Mouse (Mus musculus) C2C12 (cell line): ENCODE results near the gene Cited2. TPM values are rescaled to one million over a fixed set of nuclear protein-coding genes. Genes with fewer than 3 reads are reported as not detected.
A peak's percentile ranks its signal among the peaks of the same experiment; 100 is the strongest.

Source experiments
- H3K27me3 ChIP-seq: one replicate; pipeline ENCODE4 v1.6.1; 2011; ENCODE audit not compliant: control insufficient read depth, insufficient read depth, insufficient read length
- H3K36me3 ChIP-seq: one replicate; pipeline ENCODE4 v1.6.1; 2011; ENCODE audit not compliant: control insufficient read depth, insufficient read depth
- H3K4me3 ChIP-seq: one replicate; pipeline ENCODE4 v1.5.1; 2011; ENCODE audit warnings: mild to moderate bottlenecking, control low read depth; ENCODE audit not compliant: poor library complexity, insufficient read depth, severe bottlenecking
- H3K79me2 ChIP-seq: one replicate; pipeline ENCODE4 v1.6.1; 2011; ENCODE audit not compliant: control insufficient read depth, insufficient read depth
- H3K79me3 ChIP-seq: one replicate; pipeline ENCODE4 v1.6.1; 2011; ENCODE audit warnings: low read depth, control low read depth
- H3ac ChIP-seq: one replicate; pipeline ENCODE3; 2011; ENCODE audit warnings: low read depth; ENCODE audit not compliant: control insufficient read depth, insufficient read length
- CEBPB ChIP-seq: IDR thresholded peaks from one replicate; pipeline ENCODE4 v1.6.1; 2011; ENCODE audit warnings: low read depth, mild to moderate bottlenecking, control low read depth, moderate library complexity
- CTCF ChIP-seq: IDR thresholded peaks from one replicate; pipeline ENCODE4 v1.5.1; 2011; ENCODE audit not compliant: control insufficient read depth, insufficient read depth, insufficient read length
- FOSL1 ChIP-seq: IDR thresholded peaks from one replicate; pipeline ENCODE4 v1.8.0; 2011; ENCODE audit warnings: mild to moderate bottlenecking, low read length; ENCODE audit not compliant: poor library complexity, insufficient read depth, severe bottlenecking
- MAX ChIP-seq: IDR thresholded peaks from one replicate; pipeline ENCODE4 v1.6.1; 2011; ENCODE audit warnings: mild to moderate bottlenecking, control low read depth
- MYOD1 ChIP-seq: IDR thresholded peaks from one replicate; pipeline ENCODE4 v1.6.1; 2011; ENCODE audit warnings: low read depth; ENCODE audit not compliant: control insufficient read depth, insufficient read length
- MYOG ChIP-seq: IDR thresholded peaks from one replicate; pipeline ENCODE4 v1.6.1; 2011; ENCODE audit not compliant: control insufficient read depth, insufficient read length; ENCODE audit errors: extremely low read depth
- USF1 ChIP-seq: IDR thresholded peaks from one replicate; pipeline ENCODE4 v1.6.1; 2011; ENCODE audit warnings: low read depth, mild to moderate bottlenecking, control low read depth, moderate library complexity
- polyA plus RNA-seq: library from polyadenylated mRNA; unstranded; fragments of >200 nt; fragmentation: generic; extraction: Trizol; gene quantifications from one replicate; pipeline ENCODE4 v1.2.1, GENCODE M21; 2012; ENCODE audit warnings: missing spikeins

The Cited2 gene
- polyA plus RNA-seq, 1 experiment, result 136 TPM

- Histone ChIP-seq H3K79me2 (no peaks in the 10 kb centered on the region), H3K4me3 (no peak overlapping the region), H3K27me3 (no peaks in the 10 kb centered on the region), H3K79me3 (no peaks in the 10 kb centered on the region), H3ac (no peak overlapping the region), H3K36me3 (no peaks in the 10 kb centered on the region)
- TF ChIP-seq CEBPB (peak; percentile 54), MAX (no peak)
Observed at GRCm38 (mm10) chr10:17697376-17698265, 25.4 kb upstream of the Cited2 start.

- Histone ChIP-seq H3K79me3 (no peaks in the 10 kb centered on the region), H3K27me3 (no peaks in the 10 kb centered on the region), H3K4me3 (no peak overlapping the region), H3K36me3 (no peaks in the 10 kb centered on the region), H3K79me2 (no peaks in the 10 kb centered on the region), H3ac (no peak overlapping the region)
- no peak for TF ChIP-seq MYOD1
- TF ChIP-seq CEBPB, result no peak
- no peak for TF ChIP-seq USF1
- no peak for TF ChIP-seq MYOG
- TF ChIP-seq FOSL1, result no peak
- TF ChIP-seq MAX, result no peak
- no peak for TF ChIP-seq CTCF
Observed at GRCm38 (mm10) chr10:17705466-17705973, 17.5 kb upstream of the Cited2 start.

GRCm38 (mm10) chr10:17710753-17711152, 12.3 kb upstream of the Cited2 start:
- no peak for TF ChIP-seq FOSL1
- Histone ChIP-seq H3K27me3 (no peaks in the 10 kb centered on the region), H3K36me3 (no peaks in the 10 kb centered on the region), H3ac (no peak overlapping the region), H3K79me3 (no peaks in the 10 kb centered on the region), H3K4me3 (no peak overlapping the region), H3K79me2 (no peaks in the 10 kb centered on the region)

- Histone ChIP-seq H3K27me3 (no peaks in the 10 kb centered on the region), H3K4me3 (no peak overlapping the region), H3K79me3 (peaks cover 7% of the 10 kb centered on the region), H3ac (no peak overlapping the region), H3K36me3 (peaks cover under 1% of the 10 kb centered on the region), H3K79me2 (peaks cover 10% of the 10 kb centered on the region)
- TF ChIP-seq MAX (no peak), MYOG (no peak), USF1 (no peak), CEBPB (no peak), CTCF (no peak), MYOD1 (no peak)
Observed at GRCm38 (mm10) chr10:17719009-17719570, 3.9 kb upstream of the Cited2 start.

- no peak overlapping the region for H3K4me3 ChIP-seq
- H3K79me3 ChIP-seq, result peaks cover 13% of the 10 kb centered on the region
- H3K27me3 ChIP-seq, result no peaks in the 10 kb centered on the region
- no peak overlapping the region for H3ac ChIP-seq
- peaks cover 15% of the 10 kb centered on the region for H3K79me2 ChIP-seq
- H3K36me3 ChIP-seq, result peaks cover 6% of the 10 kb centered on the region
- TF ChIP-seq USF1, result no peak
- no peak for TF ChIP-seq CEBPB
- no peak for TF ChIP-seq MYOG
- TF ChIP-seq FOSL1, result no peak
- no peak for TF ChIP-seq MYOD1
- TF ChIP-seq MAX, result no peak
- no peak for TF ChIP-seq CTCF
Observed at GRCm38 (mm10) chr10:17719646-17720045, 3.4 kb upstream of the Cited2 start.

- peaks cover 20% of the 10 kb centered on the region for H3K36me3 ChIP-seq
- no peak overlapping the region for H3ac ChIP-seq
- peak overlapping the region; percentile 92 for H3K4me3 ChIP-seq
- peaks cover 27% of the 10 kb centered on the region for H3K79me3 ChIP-seq
- peaks cover 29% of the 10 kb centered on the region for H3K79me2 ChIP-seq
- TF ChIP-seq CEBPB (peak; percentile 31), MYOG (no peak), MYOD1 (no peak), FOSL1 (no peak)
- no peaks in the 10 kb centered on the region for H3K27me3 ChIP-seq
Observed at GRCm38 (mm10) chr10:17720891-17721601, 2.0 kb upstream of the Cited2 start.
